Mouse (Mus musculus) lung, postnatal 25 days (tissue): ENCODE measurements around the gene Plekhh1.

ENCODE experiments used
- DNase-seq: peaks from one replicate; pipeline ENCODE4 v3.0.0; 2022; ENCODE audit warnings: low spot score

Plekhh1 gene

DNA sequence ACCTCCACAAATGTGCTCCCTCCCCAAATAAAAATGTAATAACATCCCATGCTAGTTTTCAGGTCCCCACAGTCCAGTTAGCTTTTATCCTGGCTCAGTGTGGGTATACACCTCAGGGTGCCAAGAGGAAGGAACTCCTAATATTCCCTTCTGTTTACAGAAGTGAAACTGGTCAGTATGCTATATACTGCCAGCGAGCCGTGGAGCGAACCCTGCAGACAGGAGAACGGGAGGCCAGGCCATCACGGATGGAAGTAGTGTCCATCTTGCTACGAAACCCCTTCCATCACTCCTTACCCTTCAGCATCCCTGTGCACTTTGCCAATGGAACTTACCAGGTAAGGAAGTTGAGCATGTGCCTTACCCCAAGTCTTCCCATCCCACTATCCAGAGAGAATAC lies 43.6 kb downstream of the Plekhh1 start:
- DNase-seq, result no peak

DNA sequence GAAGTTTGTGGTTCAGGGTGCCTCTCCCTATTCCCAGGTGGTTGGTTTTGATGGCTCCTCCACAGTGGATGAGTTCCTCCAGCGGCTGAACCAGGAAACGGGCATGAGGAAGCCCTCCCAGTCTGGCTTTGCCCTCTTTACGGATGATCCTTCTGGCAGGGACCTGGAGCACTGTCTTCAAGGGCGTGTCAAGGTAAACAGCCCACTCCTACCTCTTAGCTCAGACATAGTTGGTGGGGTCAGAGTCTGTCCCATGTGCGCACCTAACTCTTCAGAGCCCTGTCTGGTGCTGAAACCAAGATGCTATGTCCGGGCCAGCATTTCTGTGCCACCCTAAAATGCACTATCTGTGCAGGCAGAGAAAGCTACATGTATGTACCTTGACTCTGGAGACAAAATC lies 44.4 kb downstream of the Plekhh1 start:
- DNase-seq, result no peak

- peak; percentile 89 for DNase-seq
These were observed 60.3 kb downstream of the Plekhh1 start, which contains the start of gene Pigh for GRCm38 (mm10) chr12:79089182-79089812. Gene Pigh (minus strand): TSS chr12:79089651.

DNA sequence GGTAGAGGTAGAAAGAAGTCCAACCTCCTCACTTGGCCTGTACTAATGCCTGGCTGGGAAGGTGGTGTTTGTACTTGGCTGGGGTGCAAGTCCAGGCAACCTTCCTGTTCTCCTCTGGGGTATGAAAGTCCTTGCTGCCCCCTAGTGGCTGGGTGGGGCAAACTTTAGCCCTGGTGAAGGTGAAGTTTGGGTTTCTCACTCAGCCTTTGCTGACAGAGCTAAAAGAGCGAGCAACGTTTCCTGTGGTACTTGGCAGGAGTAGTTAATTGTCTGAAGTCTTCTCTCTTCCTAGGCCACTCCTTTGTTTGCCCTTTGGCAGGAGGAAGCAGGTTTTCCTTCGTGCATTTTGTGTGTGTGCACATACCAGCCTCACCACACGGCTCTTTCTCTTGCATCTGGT lies 63.6 kb downstream of the Plekhh1 start:
- DNase-seq, result peak; percentile 81

DNA sequence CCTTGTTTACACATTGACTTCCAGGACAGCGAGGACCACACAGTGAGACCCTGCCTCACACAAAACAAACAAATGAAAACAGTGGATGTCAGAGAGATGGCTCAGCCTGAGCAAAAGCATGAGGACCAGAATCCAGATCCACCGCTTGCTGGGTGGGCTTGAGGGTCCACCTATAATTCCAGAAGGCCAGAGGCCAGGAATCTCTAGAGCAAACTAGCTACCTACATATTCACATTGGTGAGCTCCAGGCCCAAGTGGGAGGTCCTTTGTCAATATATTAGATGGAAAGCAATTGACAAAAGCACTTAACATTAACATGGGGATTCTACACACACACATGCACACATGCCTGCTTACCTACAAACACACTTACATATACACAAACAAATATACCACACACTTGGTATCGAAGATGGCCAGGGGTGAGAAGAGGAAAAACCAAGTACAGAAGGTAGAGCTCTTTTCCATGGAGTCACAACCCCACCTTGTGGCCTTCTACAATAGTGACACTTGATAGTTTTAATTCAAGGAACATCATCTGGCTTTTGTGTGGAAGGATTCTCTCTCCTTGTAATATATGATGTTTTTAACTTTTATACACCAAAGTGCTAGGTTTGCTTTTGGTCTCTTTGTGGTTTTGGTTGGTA lies 68.3 kb downstream of the Plekhh1 start:
- DNase-seq, result peak; percentile 31

GRCm38 (mm10) chr12:79103773-79104172 lies 74.8 kb downstream of the Plekhh1 start:
- DNase-seq, result peak; percentile 86

DNA sequence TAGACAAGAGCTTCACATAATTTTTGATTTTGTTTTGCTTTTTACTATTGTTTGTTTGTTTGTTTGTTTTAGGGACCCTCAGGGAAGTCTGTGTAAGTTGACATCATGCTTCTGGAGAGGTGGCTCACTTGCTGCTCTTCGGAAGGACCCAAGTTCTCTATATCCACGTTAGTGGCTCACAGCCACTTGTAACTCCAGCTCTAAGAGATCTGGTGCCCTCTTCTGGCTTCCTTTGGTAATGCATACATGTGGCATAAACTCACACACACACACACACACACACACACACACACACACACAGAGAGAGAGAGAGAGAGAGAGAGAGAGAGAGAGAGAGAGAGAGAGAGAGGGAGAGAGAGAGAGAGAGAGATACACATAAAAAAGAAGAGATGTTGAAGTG lies 75.6 kb downstream of the Plekhh1 start:
- DNase-seq, result no peak

- DNase-seq, result no peak
These were observed 76.3 kb downstream of the Plekhh1 start for GRCm38 (mm10) chr12:79105312-79105711.

DNA sequence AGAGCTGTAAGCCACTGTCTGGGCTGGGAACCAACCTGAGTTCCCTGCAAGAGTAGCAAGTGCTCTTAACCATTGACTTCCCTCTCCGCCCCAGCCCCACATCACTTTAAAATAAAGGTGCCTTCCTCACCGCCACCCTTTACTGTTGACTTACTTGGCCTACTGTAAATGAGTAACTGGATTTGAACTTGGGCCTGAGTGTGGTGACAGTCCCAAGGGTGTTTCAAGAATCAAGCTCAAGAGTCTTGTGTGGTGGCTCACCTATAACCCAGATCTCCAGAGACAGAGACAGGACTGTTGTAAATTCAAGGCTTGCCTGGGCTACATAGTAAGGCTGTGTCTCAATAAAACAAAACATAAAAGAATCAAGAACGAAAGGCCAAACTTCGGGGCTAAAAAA lies 90.0 kb downstream of the Plekhh1 start:
- no peak for DNase-seq

- DNase-seq, result no peak
These were observed 93.9 kb downstream of the Plekhh1 start for GRCm38 (mm10) chr12:79122820-79123219.

GRCm38 (mm10) chr12:79130299-79131177 lies 101.6 kb downstream of the Plekhh1 start, which contains the start of gene Arg2:
Gene Arg2 (plus strand): TSS chr12:79130777.
- peak; percentile 90 for DNase-seq
